Mouse (Mus musculus) limb, embryonic 14.5 days (tissue): ENCODE data around the gene Slc38a7. TPM values are rescaled to one million over a fixed set of nuclear protein-coding genes. Genes with fewer than 3 reads are reported as not detected.

Source experiments
- ATAC-seq: fragments of 200-750 bp; cut with Nextera tagmentation; 2 replicates; pipeline ENCODE4 v1.8.0; 2017; ENCODE audit warnings: low read depth, moderate number of reproducible peaks, moderate TSS enrichment; ENCODE audit not compliant: low FRiP score
- DNase-seq: peaks from one replicate; pipeline ENCODE4 v3.0.0-alpha.2; 2015; ENCODE audit warnings: low spot score
- H3K27ac ChIP-seq: fragments of 300-500 bp; sonication (generic); replicated peaks from 2 replicates; pipeline ENCODE4 v1.5.1; 2014; ENCODE audit warnings: low read depth, mild to moderate bottlenecking, low read length, moderate library complexity, mixed read lengths
- H3K27me3 ChIP-seq: fragments of 300-500 bp; sonication (generic); 2 replicates; pipeline ENCODE4 v1.6.1; 2014; ENCODE audit warnings: low read length, mixed read lengths; ENCODE audit not compliant: control insufficient read depth, insufficient read depth
- H3K36me3 ChIP-seq: fragments of 300-500 bp; sonication (generic); 2 replicates; pipeline ENCODE4 v1.6.1; 2014; ENCODE audit warnings: mild to moderate bottlenecking, low read length, moderate library complexity, mixed read lengths; ENCODE audit not compliant: control insufficient read depth, insufficient read depth
- H3K4me1 ChIP-seq: fragments of 300-500 bp; sonication (generic); 2 replicates; pipeline ENCODE4 v1.6.1; 2014; ENCODE audit warnings: antibody characterized with exemption, low read length, mixed read lengths; ENCODE audit not compliant: control insufficient read depth, insufficient read depth
- H3K4me2 ChIP-seq: fragments of 300-500 bp; sonication (generic); replicated peaks from 2 replicates; pipeline ENCODE4 v1.6.1; 2014; ENCODE audit warnings: low read depth, mild to moderate bottlenecking, low read length, moderate library complexity; ENCODE audit not compliant: severe bottlenecking
- H3K4me3 ChIP-seq: fragments of 300-500 bp; sonication (generic); replicated peaks from 2 replicates; pipeline ENCODE4 v1.5.1; 2014; ENCODE audit warnings: low read length
- H3K9ac ChIP-seq: fragments of 300-500 bp; sonication (generic); 2 replicates; pipeline ENCODE4 v1.6.1; 2014; ENCODE audit warnings: mild to moderate bottlenecking, low read depth, low read length, moderate library complexity; ENCODE audit not compliant: severe bottlenecking
- H3K9me3 ChIP-seq: fragments of 300-500 bp; sonication (generic); 2 replicates; pipeline ENCODE4 v1.6.1; 2016; ENCODE audit warnings: low read length; ENCODE audit not compliant: control insufficient read depth
- POLR2A ChIP-seq: fragments of 200-500 bp; IDR thresholded peaks from 2 replicates; pipeline ENCODE4 v1.8.0; 2012; ENCODE audit warnings: inconsistent platforms, mild to moderate bottlenecking, moderate library complexity, borderline replicate concordance; ENCODE audit not compliant: insufficient read depth, insufficient read length; ENCODE audit errors: extremely low read depth
- WGBS: fragments of 180-500 bp; shearing (Covaris S2); extraction: QIAGEN DNeasy Blood & Tissue Kit; methylation state at CpG from one replicate; pipeline ENCODE4 v1.1.7; 2014; 5-methylcytosine and 5-hydroxymethylcytosine counted together
- polyA plus RNA-seq, 2 experiments: library from polyadenylated mRNA; depleted of rRNA in 1 of 2; stranded (reverse) in 1 of 2; unstranded in 1 of 2; fragments of >200 nt; fragmentation: Nextera tagmentation in 1 of 2; extraction: Ambion mirVana in 1 of 2; gene quantifications; 2 replicates each; pipeline versions ENCODE4 v1.2.1 to v1.2.3; 2012 to 2014

Gene Slc38a7
- polyA plus RNA-seq, 2 experiments: 16.1 to 16.8 TPM

DNA sequence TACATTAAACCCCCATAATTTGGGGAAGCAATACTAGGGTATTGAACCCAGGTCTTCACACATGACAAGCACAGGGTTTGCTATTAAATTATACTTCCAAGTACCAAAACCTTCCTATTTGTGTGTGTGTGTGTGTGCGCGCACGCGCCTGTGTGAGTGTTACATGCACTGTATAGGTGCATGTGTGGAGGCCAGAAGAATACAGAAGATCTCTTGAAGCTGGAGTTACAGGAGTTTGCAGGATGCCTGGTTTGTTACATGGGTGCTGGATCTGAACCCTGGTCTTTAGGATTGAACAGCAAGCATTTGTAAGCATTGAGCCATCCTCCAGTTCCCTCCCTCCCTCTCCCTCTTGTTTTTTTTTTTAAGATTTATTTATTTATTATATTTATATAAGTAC lies 14.1 kb downstream of the Slc38a7 start:
- Histone ChIP-seq H3K27ac (no peak overlapping the region), H3K4me2 (no peak overlapping the region), H3K9ac (no peak overlapping the region), H3K4me1 (no peaks in the 10 kb centered on the region), H3K27me3 (no peaks in the 10 kb centered on the region), H3K36me3 (peaks cover 41% of the 10 kb centered on the region), H3K9me3 (no peaks in the 10 kb centered on the region), H3K4me3 (no peak overlapping the region)
- 97% methylated on average over 4 of the region's 4 CpGs for WGBS
- TF ChIP-seq POLR2A: no peak
- DNase-seq (no peak), ATAC-seq (no peak)

DNA sequence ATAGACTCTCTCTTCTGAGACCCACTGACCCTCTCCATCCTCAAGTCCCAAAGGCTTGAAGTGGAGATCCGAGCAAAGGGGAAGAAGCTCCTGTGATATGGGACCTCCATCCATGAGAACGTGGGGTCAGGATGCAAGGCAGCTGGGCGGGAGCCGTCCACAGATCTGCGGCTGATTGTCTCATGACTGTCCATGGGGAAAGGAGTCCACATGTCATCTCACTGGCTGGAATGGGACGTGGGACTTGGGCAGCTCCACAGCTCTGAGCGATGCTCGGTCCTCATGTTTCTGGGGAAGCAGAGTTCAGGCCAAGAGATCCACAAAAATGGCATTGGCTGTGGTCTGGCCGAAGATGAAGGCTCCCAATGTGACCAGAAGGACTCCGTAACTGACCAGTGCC lies 16.1 kb downstream of the Slc38a7 start:
- H3K27me3 ChIP-seq: no peaks in the 10 kb centered on the region
- H3K4me2 ChIP-seq: no peak overlapping the region
- H3K4me1 ChIP-seq: no peaks in the 10 kb centered on the region; the same call in 1 of the 2 replicates
- DNase-seq: no peak
- no peak for TF ChIP-seq POLR2A
- H3K9me3 ChIP-seq: no peaks in the 10 kb centered on the region
- no peak overlapping the region for H3K9ac ChIP-seq
- no peak overlapping the region for H3K27ac ChIP-seq
- no peak overlapping the region for H3K4me3 ChIP-seq
- H3K36me3 ChIP-seq: peaks cover 28% of the 10 kb centered on the region
- ATAC-seq: no peak
- WGBS: 89% methylated on average over 10 of the region's 10 CpGs

DNA sequence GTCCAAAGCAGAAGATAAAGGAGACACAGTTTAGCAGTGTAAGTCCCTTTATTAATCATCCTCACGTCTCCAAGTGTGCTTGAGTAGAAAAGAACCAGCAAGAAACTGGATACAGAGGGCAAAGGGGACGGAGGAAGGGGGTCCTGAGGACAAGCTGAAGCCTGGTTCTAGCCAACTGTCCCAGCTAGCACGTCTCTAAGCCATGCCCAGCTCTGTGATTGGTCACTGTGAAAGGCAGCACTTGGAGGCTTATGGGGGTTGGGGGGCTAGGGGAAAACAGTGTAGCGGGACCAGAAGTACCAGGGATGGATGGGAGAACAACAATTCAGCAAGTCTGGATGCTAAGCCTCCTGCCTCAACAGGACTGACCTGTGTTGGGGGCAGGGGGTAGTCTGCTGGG lies 17.4 kb downstream of the Slc38a7 start:
- ATAC-seq: no peak
- DNase-seq: no peak

DNA sequence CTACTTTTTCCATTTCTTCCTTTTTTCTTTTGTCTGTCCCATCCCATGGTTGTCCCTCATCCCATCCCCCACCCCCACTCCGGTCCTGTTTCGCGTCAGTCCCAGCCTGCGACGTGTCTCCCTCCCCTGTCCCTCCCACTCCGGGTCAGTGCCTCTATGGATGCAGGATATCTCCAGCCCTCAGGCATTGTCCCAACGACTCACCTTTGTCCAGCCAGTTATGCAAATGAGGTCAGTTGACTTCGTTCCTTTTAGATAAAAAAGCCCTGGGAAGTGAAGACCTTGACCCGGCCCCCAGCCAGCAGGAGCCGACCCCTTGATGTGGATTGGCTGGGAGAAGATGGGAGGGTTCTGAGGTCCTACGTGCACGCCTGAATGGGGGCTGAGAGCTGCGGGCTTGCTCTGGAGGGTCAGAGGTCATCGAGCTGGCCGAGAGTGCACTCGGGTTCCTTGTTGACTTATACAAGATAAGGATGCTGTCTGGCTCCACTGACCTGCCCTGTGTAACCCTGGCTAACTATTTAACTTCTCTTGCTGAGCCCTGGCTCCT lies 19.8 kb downstream of the Slc38a7 start:
- H3K9ac ChIP-seq: peak overlapping the region; percentile 54
- H3K27ac ChIP-seq: no peak overlapping the region

More for the DNA sequence above, 17.4 kb downstream of the Slc38a7 start:
- no peaks in the 10 kb centered on the region for H3K27me3 ChIP-seq
- H3K4me2 ChIP-seq: no peak overlapping the region
- H3K9ac ChIP-seq: no peak overlapping the region
- peaks cover 21% of the 10 kb centered on the region for H3K36me3 ChIP-seq
- no peaks in the 10 kb centered on the region; the same call in 1 of the 2 replicates for H3K4me1 ChIP-seq
- WGBS: 69% methylated on average over 4 of the region's 4 CpGs
- no peaks in the 10 kb centered on the region for H3K9me3 ChIP-seq
- no peak for TF ChIP-seq POLR2A
- no peak overlapping the region for H3K4me3 ChIP-seq
- H3K27ac ChIP-seq: no peak overlapping the region

DNA sequence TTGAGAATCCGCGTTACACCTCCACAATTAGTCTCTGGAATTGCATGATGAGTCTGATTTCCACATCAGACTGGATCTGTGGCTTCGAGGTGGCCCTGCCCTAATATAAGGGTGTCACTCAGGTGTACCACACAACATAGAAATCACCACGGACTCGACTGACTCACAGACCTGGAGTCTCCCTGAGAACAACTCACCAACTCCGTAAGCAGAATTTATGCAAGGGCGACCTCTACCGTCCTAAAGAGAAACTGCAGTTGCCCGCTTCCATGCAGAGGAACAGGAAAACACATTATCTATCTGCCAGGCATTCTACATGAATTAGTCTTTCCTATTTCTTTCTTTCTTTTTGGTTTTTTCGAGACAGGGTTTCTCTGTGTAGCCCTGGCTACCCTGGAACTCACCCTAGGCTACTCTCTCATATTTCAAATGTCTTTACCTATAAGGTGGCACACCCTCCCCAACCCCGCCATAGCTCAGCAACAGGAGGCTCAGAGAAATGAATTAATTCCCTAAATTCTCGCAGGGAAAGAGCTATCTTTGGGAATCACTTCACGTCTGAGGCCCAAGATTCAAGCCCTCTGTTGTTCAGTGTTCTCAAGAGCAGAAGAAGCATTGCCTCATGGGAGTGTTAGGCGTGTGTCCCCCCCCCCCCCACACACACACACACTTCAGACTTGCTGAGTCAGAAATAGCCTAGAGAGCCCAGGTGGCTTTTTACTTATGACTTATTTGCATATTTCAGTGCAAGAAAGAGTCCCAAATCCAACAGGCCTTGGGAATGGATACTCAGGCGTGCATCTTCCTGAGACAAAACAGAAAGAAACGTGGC lies 20.5 kb downstream of the Slc38a7 start:
- Histone ChIP-seq H3K4me1 (no peaks in the 10 kb centered on the region; the same call in 1 of the 2 replicates), H3K36me3 (peaks cover 6% of the 10 kb centered on the region; the same call in 1 of the 2 replicates), H3K4me3 (peak overlapping the region; percentile 36), H3K9ac (peak overlapping the region; percentile 54), H3K27me3 (no peaks in the 10 kb centered on the region), H3K4me2 (peak overlapping the region; percentile 56), H3K9me3 (no peaks in the 10 kb centered on the region), H3K27ac (no peak overlapping the region)
- ATAC-seq (peak; percentile 74), DNase-seq (peak; percentile 85)
- TF ChIP-seq POLR2A: peak; percentile 24; the same call in 1 of the 2 replicates
- 17% methylated on average over 16 of the region's 16 CpGs for WGBS

More for the DNA sequence above, 19.8 kb downstream of the Slc38a7 start:
- no peaks in the 10 kb centered on the region for H3K9me3 ChIP-seq
- WGBS: under 1% methylated on average over 16 of the region's 16 CpGs
- ATAC-seq (peak; percentile 68; the same call in 1 of the 2 replicates), DNase-seq (no peak)
- peak overlapping the region; percentile 36 for H3K4me3 ChIP-seq
- H3K4me1 ChIP-seq: no peaks in the 10 kb centered on the region; the same call in 1 of the 2 replicates
- no peak for TF ChIP-seq POLR2A
- peak overlapping the region; percentile 56 for H3K4me2 ChIP-seq
- no peaks in the 10 kb centered on the region for H3K27me3 ChIP-seq
- H3K36me3 ChIP-seq: peaks cover 6% of the 10 kb centered on the region; the same call in 1 of the 2 replicates
